Mouse (Mus musculus): Measurements from ENCODE around the gene Tchhl1. TPM values are rescaled to one million over a fixed set of nuclear protein-coding genes. Genes with fewer than 3 reads are reported as not detected.
"Not testable (repeated sequence)": the region's sequence is repeated elsewhere in the genome, so short reads cannot be mapped to it uniquely, and the experiment has no call there.

The Tchhl1 gene
- polyA plus RNA-seq (2015; fragmentation: Nextera tagmentation; extraction: Ambion mirVana) = not detected in 2 replicates

- no peak for ATAC-seq (ENCODE audit: low read depth)
- Histone ChIP-seq H3K4me1 (ENCODE audit: control insufficient read depth, low read depth, low read length) (no peaks in the 10 kb centered on the region), H3K4me2 (ENCODE audit: low read depth, low read length) (no peak within 1 kb of the TSS), H3K9me3 (replicated peaks; ENCODE audit: control insufficient read depth, low read length) (no peaks in the 10 kb centered on the region), H3K36me3 (ENCODE audit: control insufficient read depth, insufficient read depth) (no peaks in the 10 kb centered on the region), H3K27me3 (ENCODE audit: control insufficient read depth, insufficient read depth, low read depth, low read length) (no peaks in the 10 kb centered on the region), H3K9ac (ENCODE audit: low read depth, low read length) (no peak within 1 kb of the TSS), H3K4me3 (ENCODE audit: low read depth, low read length) (no peak within 1 kb of the TSS), H3K27ac (ENCODE audit: low read length) (no peak within 1 kb of the TSS)
- 44% methylated on average over 5 of the region's 5 CpGs for WGBS (ENCODE audit: insufficient replicate concordance)
Measured at GRCm38 (mm10) chr3:93468561-93468960, at the start of gene Tchhl1. Gene Tchhl1, plus strand, starts transcription at chr3:93468754.

DNA sequence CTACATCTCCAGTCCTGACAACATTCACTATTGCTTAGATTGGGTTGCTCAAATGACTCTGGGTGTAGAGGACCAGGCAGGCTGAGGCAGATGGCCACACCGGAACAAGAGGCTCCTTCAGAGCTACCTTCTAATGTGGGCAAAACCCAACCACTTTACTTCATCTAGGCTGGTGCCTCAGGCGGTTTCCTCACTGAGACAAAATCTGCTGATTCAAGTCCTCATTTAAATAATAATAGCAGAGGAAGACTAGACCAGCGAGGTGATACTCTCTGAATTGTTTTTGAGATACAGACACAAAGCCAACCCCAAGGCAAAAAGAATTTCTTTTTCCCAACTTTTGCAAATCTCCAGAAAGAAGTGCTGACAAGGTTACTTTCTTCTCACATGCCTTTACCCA is 36.9 kb upstream of the Tchhl1 start:
- Histone ChIP-seq H3K27me3 (ENCODE audit: control insufficient read depth, insufficient read depth, low read depth, low read length) (no peaks in the 10 kb centered on the region), H3K4me3 (ENCODE audit: low read depth, low read length) (no peak overlapping the region)
- 35% methylated on average over 3 of the region's 3 CpGs for WGBS (ENCODE audit: insufficient replicate concordance)

GRCm38 (mm10) chr3:93442030-93442429 is 26.5 kb upstream of the Tchhl1 start, which contains the start of gene Tchh:
Gene Tchh, plus strand, starts transcription at chr3:93442330.
- ATAC-seq (ENCODE audit: low read depth) = no peak

More for the DNA sequence above, 36.9 kb upstream of the Tchhl1 start:
- no peak for ATAC-seq (ENCODE audit: low read depth)
- Histone ChIP-seq H3K4me2 (ENCODE audit: low read depth, low read length) (no peak overlapping the region), H3K36me3 (ENCODE audit: control insufficient read depth, insufficient read depth) (no peaks in the 10 kb centered on the region), H3K4me1 (ENCODE audit: control insufficient read depth, low read depth, low read length) (no peaks in the 10 kb centered on the region), H3K27ac (ENCODE audit: low read length) (no peak overlapping the region), H3K9ac (ENCODE audit: low read depth, low read length) (no peak overlapping the region), H3K9me3 (replicated peaks; ENCODE audit: control insufficient read depth, low read length) (no peaks in the 10 kb centered on the region)

DNA sequence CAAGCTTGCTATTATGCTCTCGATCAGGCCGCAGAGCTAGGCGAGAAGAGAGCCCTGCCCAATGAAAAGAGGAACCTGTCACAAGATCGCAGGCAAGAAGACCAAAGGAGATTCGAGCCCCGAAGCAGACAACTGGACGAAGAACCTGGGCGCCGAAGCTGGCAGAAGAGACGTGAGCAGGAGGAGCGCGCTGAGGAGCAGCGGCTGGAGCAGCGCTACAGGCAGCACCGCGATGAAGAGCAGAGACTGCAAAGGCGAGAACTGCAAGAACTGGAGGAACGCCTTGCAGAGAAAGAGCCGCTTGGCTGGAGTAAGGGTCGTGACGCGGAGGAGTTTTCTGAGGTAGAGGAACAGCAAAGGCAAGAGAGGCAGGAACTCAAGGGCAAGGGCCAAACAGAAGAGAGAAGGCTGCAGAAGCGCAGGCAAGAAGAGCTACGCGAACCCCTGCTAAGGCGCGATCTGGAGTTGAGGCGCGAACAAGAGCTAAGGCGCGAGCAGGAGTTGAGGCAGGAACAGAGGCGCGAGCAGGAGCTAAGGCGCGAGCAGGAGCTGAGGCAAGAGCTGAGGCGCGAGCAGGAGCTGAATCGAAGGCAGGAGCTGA is 25.0 kb upstream of the Tchhl1 start:
- Histone ChIP-seq H3K4me3 (ENCODE audit: low read depth, low read length) (peak overlapping the region; percentile 53), H3K36me3 (ENCODE audit: control insufficient read depth, insufficient read depth) (no peaks in the 10 kb centered on the region), H3K4me1 (ENCODE audit: control insufficient read depth, low read depth, low read length) (peaks cover 4% of the 10 kb centered on the region), H3K9me3 (replicated peaks; ENCODE audit: control insufficient read depth, low read length) (no peaks in the 10 kb centered on the region), H3K9ac (ENCODE audit: low read depth, low read length) (no peak overlapping the region), H3K4me2 (ENCODE audit: low read depth, low read length) (peak overlapping the region; percentile 72), H3K27ac (ENCODE audit: low read length) (no peak overlapping the region), H3K27me3 (ENCODE audit: control insufficient read depth, insufficient read depth, low read depth, low read length) (peaks cover 54% of the 10 kb centered on the region)
- under 1% methylated on average over 38 of the region's 38 CpGs for WGBS (ENCODE audit: insufficient replicate concordance)
- no peak for ATAC-seq (ENCODE audit: low read depth)

More at GRCm38 (mm10) chr3:93442030-93442429, 26.5 kb upstream of the Tchhl1 start, which contains the start of gene Tchh:
- peaks cover 44% of the 10 kb centered on the region for H3K27me3 ChIP-seq (ENCODE audit: control insufficient read depth, insufficient read depth, low read depth, low read length)
- no peak within 1 kb of the TSS for H3K9ac ChIP-seq (ENCODE audit: low read depth, low read length)
- WGBS (ENCODE audit: insufficient replicate concordance) = 57% methylated on average over 1 of the region's 1 CpGs
- H3K36me3 ChIP-seq (ENCODE audit: control insufficient read depth, insufficient read depth) = no peaks in the 10 kb centered on the region
- no peaks in the 10 kb centered on the region for H3K9me3 ChIP-seq (replicated peaks; ENCODE audit: control insufficient read depth, low read length)
- H3K4me3 ChIP-seq (ENCODE audit: low read depth, low read length) = no peak within 1 kb of the TSS
- no peak within 1 kb of the TSS for H3K4me2 ChIP-seq (ENCODE audit: low read depth, low read length)
- H3K4me1 ChIP-seq (ENCODE audit: control insufficient read depth, low read depth, low read length) = peaks cover 4% of the 10 kb centered on the region
- H3K27ac ChIP-seq (ENCODE audit: low read length) = no peak within 1 kb of the TSS

DNA sequence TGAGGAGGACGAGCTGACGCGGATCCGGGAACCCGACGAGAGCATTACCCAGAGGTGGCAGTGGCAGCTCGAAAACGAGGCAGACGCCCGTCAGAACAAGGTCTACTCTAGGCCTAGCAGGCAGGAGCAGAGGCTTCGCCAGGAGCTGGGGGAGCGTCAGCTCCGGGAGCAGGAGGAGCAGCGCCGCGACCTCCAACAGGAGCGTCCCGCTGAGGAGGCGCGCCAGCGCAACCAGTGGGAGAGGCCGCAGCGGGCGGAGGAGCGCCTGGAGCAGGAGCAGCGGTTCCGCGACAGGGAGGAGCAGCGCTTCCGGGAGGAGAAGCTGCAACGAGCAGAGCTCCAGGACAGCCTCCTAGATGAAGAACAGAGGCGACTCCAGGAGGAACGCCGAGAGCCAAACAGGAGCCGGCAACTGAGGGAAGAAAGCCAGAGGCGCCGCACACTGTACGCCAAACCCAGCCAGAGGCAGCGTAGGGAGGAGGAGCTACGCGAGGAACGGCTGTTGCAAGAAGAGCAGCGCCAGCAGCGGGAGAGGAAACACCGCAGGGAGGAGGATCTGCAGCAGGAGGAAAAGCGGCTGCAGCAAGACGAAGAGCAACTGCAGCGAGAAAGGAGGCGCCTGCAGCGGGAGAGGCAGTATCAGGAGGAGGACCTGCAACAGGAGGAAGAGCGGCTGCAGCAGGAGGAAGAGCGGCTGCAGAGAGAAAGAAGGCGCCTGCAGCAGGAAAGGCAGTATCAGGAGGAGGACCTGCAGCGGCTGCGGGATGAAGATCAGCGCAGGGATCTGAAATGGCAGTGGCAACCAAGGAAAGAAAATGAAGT is 24.0 kb upstream of the Tchhl1 start:
- ATAC-seq (ENCODE audit: low read depth) = peak; percentile 41; the same call in 1 of the 2 replicates
- Histone ChIP-seq H3K4me1 (ENCODE audit: control insufficient read depth, low read depth, low read length) (peaks cover 4% of the 10 kb centered on the region), H3K27me3 (ENCODE audit: control insufficient read depth, insufficient read depth, low read depth, low read length) (peaks cover 54% of the 10 kb centered on the region), H3K9me3 (replicated peaks; ENCODE audit: control insufficient read depth, low read length) (no peaks in the 10 kb centered on the region), H3K27ac (ENCODE audit: low read length) (no peak overlapping the region), H3K9ac (ENCODE audit: low read depth, low read length) (no peak overlapping the region), H3K4me2 (ENCODE audit: low read depth, low read length) (peak overlapping the region; percentile 72), H3K36me3 (ENCODE audit: control insufficient read depth, insufficient read depth) (no peaks in the 10 kb centered on the region), H3K4me3 (ENCODE audit: low read depth, low read length) (peak overlapping the region; percentile 53)
- WGBS (ENCODE audit: insufficient replicate concordance) = under 1% methylated on average over 56 of the region's 56 CpGs

DNA sequence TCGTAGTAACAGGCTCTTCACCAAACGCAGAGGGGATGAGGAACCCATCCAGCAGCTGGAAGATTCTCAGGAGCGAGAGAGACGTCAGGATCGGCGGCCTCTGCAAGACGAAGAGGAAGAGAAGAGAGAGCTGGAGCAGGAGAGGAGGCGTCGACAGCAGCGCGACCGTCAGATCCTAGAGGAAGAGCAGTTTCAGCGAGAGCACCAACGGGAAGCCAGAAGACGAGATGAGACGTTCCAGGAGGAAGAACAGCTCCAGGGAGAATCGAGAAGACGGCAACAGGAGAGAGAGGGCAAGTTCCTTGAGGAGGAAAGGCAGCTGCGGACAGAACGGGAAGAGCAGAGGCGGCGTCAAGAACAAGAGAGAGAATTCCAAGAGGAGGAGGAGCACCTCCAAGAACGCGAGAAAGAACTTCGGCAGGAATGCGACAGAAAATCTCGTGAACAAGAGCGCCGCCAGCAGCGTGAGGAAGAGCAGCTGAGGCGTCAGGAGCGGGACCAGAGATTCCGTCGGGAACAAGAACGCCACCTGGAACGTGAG is 23.3 kb upstream of the Tchhl1 start:
- Histone ChIP-seq H3K4me3 (ENCODE audit: low read depth, low read length) (peak overlapping the region; percentile 53), H3K36me3 (ENCODE audit: control insufficient read depth, insufficient read depth) (no peaks in the 10 kb centered on the region), H3K9ac (ENCODE audit: low read depth, low read length) (no peak overlapping the region), H3K4me1 (ENCODE audit: control insufficient read depth, low read depth, low read length) (peaks cover 4% of the 10 kb centered on the region), H3K27ac (ENCODE audit: low read length) (no peak overlapping the region), H3K9me3 (replicated peaks; ENCODE audit: control insufficient read depth, low read length) (no peaks in the 10 kb centered on the region), H3K27me3 (ENCODE audit: control insufficient read depth, insufficient read depth, low read depth, low read length) (peaks cover 54% of the 10 kb centered on the region), H3K4me2 (ENCODE audit: low read depth, low read length) (peak overlapping the region; percentile 72)
- under 1% methylated on average over 36 of the region's 36 CpGs for WGBS (ENCODE audit: insufficient replicate concordance)
- ATAC-seq (ENCODE audit: low read depth) = no peak

- no peak for ATAC-seq (ENCODE audit: low read depth)
- peaks cover 4% of the 10 kb centered on the region for H3K4me1 ChIP-seq (ENCODE audit: control insufficient read depth, low read depth, low read length)
- H3K9me3 ChIP-seq (replicated peaks; ENCODE audit: control insufficient read depth, low read length) = no peaks in the 10 kb centered on the region
- H3K4me3 ChIP-seq (ENCODE audit: low read depth, low read length) = peak overlapping the region; percentile 50
- no peak overlapping the region for H3K27ac ChIP-seq (ENCODE audit: low read length)
- under 1% methylated on average over 54 of the region's 54 CpGs for WGBS (ENCODE audit: insufficient replicate concordance)
- peaks cover 54% of the 10 kb centered on the region for H3K27me3 ChIP-seq (ENCODE audit: control insufficient read depth, insufficient read depth, low read depth, low read length)
- H3K36me3 ChIP-seq (ENCODE audit: control insufficient read depth, insufficient read depth) = no peaks in the 10 kb centered on the region
- H3K4me2 ChIP-seq (ENCODE audit: low read depth, low read length) = peak overlapping the region; percentile 64
- H3K9ac ChIP-seq (ENCODE audit: low read depth, low read length) = no peak overlapping the region
Measured at GRCm38 (mm10) chr3:93446128-93446755, 22.3 kb upstream of the Tchhl1 start.

DNA sequence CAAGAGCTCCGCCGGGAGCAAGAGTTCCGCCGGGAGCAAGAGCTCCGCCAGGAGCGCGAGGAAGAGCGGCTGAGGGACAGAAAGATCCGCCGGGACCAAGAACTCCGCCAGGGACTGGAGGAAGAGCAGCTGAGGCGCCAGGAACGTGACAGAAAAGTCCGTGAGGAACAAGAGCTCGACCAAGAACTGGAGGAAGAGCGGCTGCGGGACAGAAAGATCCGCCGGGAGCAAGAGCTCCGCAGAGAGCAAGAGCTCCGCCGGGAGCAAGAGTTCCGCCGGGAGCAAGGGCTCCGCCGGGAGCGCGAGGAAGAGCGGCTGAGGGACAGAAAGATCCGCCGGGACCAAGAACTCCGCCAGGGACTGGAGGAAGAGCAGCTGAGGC is 21.8 kb upstream of the Tchhl1 start:
- not testable (repeated sequence) for H3K9me3 ChIP-seq (replicated peaks; ENCODE audit: control insufficient read depth, low read length); H3K36me3 ChIP-seq (ENCODE audit: control insufficient read depth, insufficient read depth); H3K27ac ChIP-seq (ENCODE audit: low read length); H3K4me1 ChIP-seq (ENCODE audit: control insufficient read depth, low read depth, low read length); H3K9ac ChIP-seq (ENCODE audit: low read depth, low read length); ATAC-seq (ENCODE audit: low read depth)
- Histone ChIP-seq H3K4me2 (ENCODE audit: low read depth, low read length) (peak overlapping the region; percentile 64), H3K4me3 (ENCODE audit: low read depth, low read length) (peak overlapping the region; percentile 50), H3K27me3 (ENCODE audit: control insufficient read depth, insufficient read depth, low read depth, low read length) (peaks cover 58% of the 10 kb centered on the region)
- WGBS (ENCODE audit: insufficient replicate concordance) = 2% methylated on average over 32 of the region's 32 CpGs
